Mouse (Mus musculus) embryonic fibroblast, embryonic 13.5 days (primary cell): ENCODE data around the gene Ksr1.

ENCODE experiments used
- CTCF ChIP-seq: IDR thresholded peaks from 2 replicates; pipeline ENCODE4 v1.5.1; 2011; ENCODE audit warnings: mild to moderate bottlenecking, control low read depth, low read length, moderate library complexity, borderline replicate concordance; ENCODE audit not compliant: insufficient read depth
- POLR2A ChIP-seq: IDR thresholded peaks from 2 replicates; pipeline ENCODE4 v1.6.1; 2011; ENCODE audit warnings: low read depth, mild to moderate bottlenecking, control low read depth, low read length, moderate library complexity

DNA sequence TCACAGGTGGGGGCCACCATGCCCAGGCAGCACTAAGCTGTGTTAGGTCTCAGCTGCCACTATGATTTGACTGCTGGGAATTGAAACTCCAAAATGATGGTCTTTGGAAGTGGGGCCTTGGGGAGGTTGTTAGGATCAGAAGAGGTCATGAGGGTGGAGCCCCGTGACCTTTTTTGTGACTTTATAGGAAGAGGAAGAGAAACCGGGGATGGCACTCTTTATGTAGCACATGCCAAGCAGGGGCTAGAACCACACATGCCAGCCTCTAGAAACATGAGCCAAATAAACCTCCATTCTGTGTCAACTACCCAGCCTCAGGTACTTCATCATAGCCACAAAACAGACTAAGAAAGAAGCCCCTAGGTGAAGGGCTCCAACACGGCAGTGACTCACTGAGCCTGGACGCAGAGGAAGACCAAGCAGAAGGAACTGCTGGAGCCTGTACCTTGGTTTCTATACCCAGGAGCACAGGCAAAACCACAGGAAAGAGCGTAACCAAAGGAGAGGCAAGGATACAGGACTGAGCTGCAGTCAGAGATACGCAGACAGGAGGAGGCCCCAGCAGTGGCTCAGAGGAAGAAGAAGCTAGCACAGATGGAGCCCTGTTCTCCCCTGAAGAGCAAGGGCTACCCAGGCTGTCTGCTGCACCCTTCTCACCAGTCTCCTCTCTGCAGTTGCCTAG lies 15.0 kb upstream of the Ksr1 start:
- TF ChIP-seq CTCF = no peak
- TF ChIP-seq POLR2A = no peak
